8 mouse cellular contexts compared by ENCODE assay signal in the genomic region with DNA sequence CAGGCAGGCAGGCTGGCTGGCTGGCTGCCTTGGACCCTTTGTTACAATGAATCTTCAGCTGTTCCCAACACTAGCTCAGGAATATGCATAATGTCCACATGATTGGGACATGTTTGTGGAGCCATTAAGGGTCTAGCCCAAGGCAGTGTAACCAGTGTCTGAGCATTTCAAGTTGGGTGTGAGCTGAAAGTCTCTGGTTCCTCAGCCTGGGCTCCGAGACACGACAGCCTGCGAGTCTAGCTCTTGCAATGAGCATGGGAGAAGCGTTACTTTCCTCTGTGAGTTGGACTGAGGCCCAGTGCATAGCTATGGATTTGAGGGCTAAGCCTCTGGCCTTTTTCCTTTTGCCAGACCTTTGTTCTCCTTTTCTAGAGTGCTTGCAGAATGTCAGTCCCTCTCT. TPM values are rescaled to one million over a fixed set of nuclear protein-coding genes. Genes with fewer than 3 reads are reported as not detected.
A peak's percentile ranks its signal among the peaks of the same experiment; 100 is the strongest.
DNase-seq lines count a peak whose midpoint lies in the region; ATAC-seq and TF ChIP-seq lines count a peak whose summit lies in the region.
"Had no signal": no experiment of that assay in that cellular context is flagged by ENCODE, and none has a peak within 500 bp of the region (broad histone marks: within the 10 kb centered on the region; RNA-seq: fewer than 3 reads in every experiment).

No protein-coding gene starts in this region.

- peaks cover 15% of the 10 kb centered on the region for H3K4me1 ChIP-seq in lung, embryonic 14.5 days (ENCODE audit: insufficient read depth)
- H3K4me1 ChIP-seq in lung, adult 2 months (ENCODE audit: control insufficient read depth, insufficient read depth, low read length) = peaks cover 14% of the 10 kb centered on the region
- H3K4me1 ChIP-seq in embryonic facial prominence, embryonic 14.5 days (ENCODE audit: control insufficient read depth, insufficient read depth, low read length) = peaks cover 22% of the 10 kb centered on the region
- H3K4me1 ChIP-seq in hindbrain, embryonic 13.5 days (replicated peaks) = peaks cover 20% of the 10 kb centered on the region
- H3K4me1 ChIP-seq in neural tube, embryonic 14.5 days (ENCODE audit: control insufficient read depth, insufficient read depth, low read length) = no peaks in the 10 kb centered on the region

- peak; percentile 80 for DNase-seq in lung, embryonic 14.5 days
- no peak for DNase-seq in lung, adult 2 months
- peak; percentile 91 for DNase-seq in embryonic facial prominence, embryonic 14.5 days (ENCODE audit: low spot score)
- no peak for DNase-seq in embryo, embryonic 10.5 days (ENCODE audit: low spot score)
- no peak for DNase-seq in layer of hippocampus, adult 9-10 months (ENCODE audit: low spot score)

- no peak for TF ChIP-seq CTCF in lung, embryonic 14.5 days (IDR thresholded peaks at IDR 0.05; ENCODE audit: low read depth)
- no peak for TF ChIP-seq CTCF in lung, adult 2 months (IDR thresholded peaks at IDR 0.05; ENCODE audit: insufficient read depth, low read length)

- H3K9me3 ChIP-seq in lung, embryonic 14.5 days (ENCODE audit: low read depth, low read length) = no peaks in the 10 kb centered on the region
- H3K9me3 ChIP-seq in embryonic facial prominence, embryonic 14.5 days (ENCODE audit: control insufficient read depth, low read length) = no peaks in the 10 kb centered on the region
- H3K9me3 ChIP-seq in hindbrain, embryonic 13.5 days = no peaks in the 10 kb centered on the region
- H3K9me3 ChIP-seq in neural tube, embryonic 14.5 days (ENCODE audit: control insufficient read depth, low read length) = no peaks in the 10 kb centered on the region

- H3K4me2 ChIP-seq in lung, embryonic 14.5 days = no peak overlapping the region
- no peak overlapping the region; the same call in 1 of the 2 replicates for H3K4me2 ChIP-seq in embryonic facial prominence, embryonic 14.5 days (ENCODE audit: low read depth, low read length)
- H3K4me2 ChIP-seq in hindbrain, embryonic 13.5 days = no peak overlapping the region
- no peak overlapping the region; the same call in 1 of the 2 replicates for H3K4me2 ChIP-seq in neural tube, embryonic 14.5 days (ENCODE audit: low read depth, low read length)

- no peak overlapping the region for H3K9ac ChIP-seq in lung, embryonic 14.5 days
- no peak overlapping the region for H3K9ac ChIP-seq in embryonic facial prominence, embryonic 14.5 days (ENCODE audit: low read depth, low read length)
- H3K9ac ChIP-seq in hindbrain, embryonic 13.5 days = no peak overlapping the region
- H3K9ac ChIP-seq in neural tube, embryonic 14.5 days (replicated peaks; ENCODE audit: low read depth, low read length) = no peak overlapping the region

- no peaks in the 10 kb centered on the region for H3K36me3 ChIP-seq in lung, embryonic 14.5 days (ENCODE audit: insufficient read depth)
- H3K36me3 ChIP-seq in embryonic facial prominence, embryonic 14.5 days (ENCODE audit: control insufficient read depth, insufficient read depth, low read length) = no peaks in the 10 kb centered on the region
- H3K36me3 ChIP-seq in hindbrain, embryonic 13.5 days = no peaks in the 10 kb centered on the region
- H3K36me3 ChIP-seq in neural tube, embryonic 14.5 days (ENCODE audit: control insufficient read depth, insufficient read depth, low read length) = no peaks in the 10 kb centered on the region

- peak overlapping the region; percentile 80 for H3K27ac ChIP-seq in lung, embryonic 14.5 days (ENCODE audit: low read depth)
- H3K27ac ChIP-seq in embryonic facial prominence, embryonic 14.5 days (replicated peaks; ENCODE audit: low read depth, low read length) = peak overlapping the region; percentile 82
- peak overlapping the region; percentile 69 for H3K27ac ChIP-seq in hindbrain, embryonic 13.5 days
- H3K27ac ChIP-seq in neural tube, embryonic 14.5 days (ENCODE audit: low read depth, low read length) = 0 out of 2 replicates have a peak overlapping the region, but pooled peaks have one; percentile 44

- H3K27me3 ChIP-seq in lung, embryonic 14.5 days (ENCODE audit: insufficient read depth, low read length) = no peaks in the 10 kb centered on the region
- no peaks in the 10 kb centered on the region for H3K27me3 ChIP-seq in embryonic facial prominence, embryonic 14.5 days (replicated peaks; ENCODE audit: control insufficient read depth, insufficient read depth, low read length)
- H3K27me3 ChIP-seq in hindbrain, embryonic 13.5 days = no peaks in the 10 kb centered on the region
- H3K27me3 ChIP-seq in neural tube, embryonic 14.5 days (ENCODE audit: control insufficient read depth, insufficient read depth, low read length) = no peaks in the 10 kb centered on the region

- H3K4me3 ChIP-seq in lung, embryonic 14.5 days (ENCODE audit: low read depth, low read length) = no peak overlapping the region
- H3K4me3 ChIP-seq in lung, adult 2 months (replicated peaks; ENCODE audit: extremely low read depth, low read depth, low read length) = no peak overlapping the region
- H3K4me3 ChIP-seq in embryonic facial prominence, embryonic 14.5 days (ENCODE audit: low read depth, low read length) = no peak overlapping the region
- H3K4me3 ChIP-seq in hindbrain, embryonic 13.5 days = no peak overlapping the region
- H3K4me3 ChIP-seq in neural tube, embryonic 14.5 days (ENCODE audit: low read depth, low read length) = no peak overlapping the region

- ATAC-seq in lung, embryonic 14.5 days (ENCODE audit: insufficient read depth) = peak; percentile 59
- peak; percentile 72 for ATAC-seq in embryonic facial prominence, embryonic 14.5 days (ENCODE audit: low read depth)
- ATAC-seq in hindbrain, embryonic 13.5 days (ENCODE audit: low FRiP score) = no peak
- peak; percentile 42; the same call in 1 of the 2 replicates for ATAC-seq in neural tube, embryonic 14.5 days (ENCODE audit: low read depth)
- ATAC-seq: inflammation-experienced regulatory T-cells, adult 6 months had no signal

- no peak for TF ChIP-seq POLR2A in lung, adult 2 months (IDR thresholded peaks at IDR 0.05; ENCODE audit: borderline replicate concordance, extremely low read depth, low read depth, low read length)

- 25% methylated on average over 4 of the region's 4 CpGs for WGBS in lung, embryonic 14.5 days
- WGBS in lung, adult 2 months = 59% methylated on average over 4 of the region's 4 CpGs
- WGBS in embryonic facial prominence, embryonic 14.5 days = 22% methylated on average over 4 of the region's 4 CpGs
- 41% methylated on average over 4 of the region's 4 CpGs for WGBS in hindbrain, embryonic 13.5 days
- WGBS in neural tube, embryonic 14.5 days = 47% methylated on average over 4 of the region's 4 CpGs

RNA-seq across cellular contexts. Expression of a gene that starts 35.6 kb away (rescaled TPM):
- polyA plus RNA-seq in lung, embryonic 14.5 days (2014; fragmentation: Nextera tagmentation; extraction: Ambion mirVana) = 15.7 and 17.0 TPM in 2 replicates
- polyA plus RNA-seq in lung, adult 2 months (2012; rRNA removed) = 22.6 and 37.7 TPM in 2 replicates
- 9.1 and 11.2 TPM in 2 replicates for polyA plus RNA-seq in embryonic facial prominence, embryonic 14.5 days (2014; fragmentation: Nextera tagmentation; extraction: Ambion mirVana)
- 4.2 and 6.1 TPM in 2 replicates for polyA plus RNA-seq in hindbrain, embryonic 13.5 days (2015; fragmentation: Nextera tagmentation; extraction: Ambion mirVana)
- polyA plus RNA-seq in neural tube, embryonic 14.5 days (2014; fragmentation: Nextera tagmentation; extraction: Ambion mirVana) = 3.5 and 3.8 TPM in 2 replicates

Comparison
In these comparisons a context has a peak if more than half of its experiments do, and no peak if none do; other contexts are left out.
1. DNase-seq: peak in lung, embryonic 14.5 days (single experiment) and embryonic facial prominence, embryonic 14.5 days (single experiment); none in lung, adult 2 months (single experiment), embryo, embryonic 10.5 days (single experiment) and layer of hippocampus, adult 9-10 months (single experiment).
2. Peak in every context shown above with its lines, with median percentiles within 50 percentile points of each other: H3K27ac ChIP-seq.